Mouse (Mus musculus): ENCODE measurements at regions not wholly inside any gene's neighbourhood (a gene's known extent, or its start where the extent isn't known, plus 50 kb on each side); places are given as distances from the start of the nearest gene placed in this dataset.

- no peak for DNase-seq
Measured at GRCm38 (mm10) chr7:90030486-90031250, 49.9 kb upstream of the Eed start.

GRCm38 (mm10) chr7:90033086-90033485 lies 52.3 kb upstream of the Eed start:
- no peak for DNase-seq

DNA sequence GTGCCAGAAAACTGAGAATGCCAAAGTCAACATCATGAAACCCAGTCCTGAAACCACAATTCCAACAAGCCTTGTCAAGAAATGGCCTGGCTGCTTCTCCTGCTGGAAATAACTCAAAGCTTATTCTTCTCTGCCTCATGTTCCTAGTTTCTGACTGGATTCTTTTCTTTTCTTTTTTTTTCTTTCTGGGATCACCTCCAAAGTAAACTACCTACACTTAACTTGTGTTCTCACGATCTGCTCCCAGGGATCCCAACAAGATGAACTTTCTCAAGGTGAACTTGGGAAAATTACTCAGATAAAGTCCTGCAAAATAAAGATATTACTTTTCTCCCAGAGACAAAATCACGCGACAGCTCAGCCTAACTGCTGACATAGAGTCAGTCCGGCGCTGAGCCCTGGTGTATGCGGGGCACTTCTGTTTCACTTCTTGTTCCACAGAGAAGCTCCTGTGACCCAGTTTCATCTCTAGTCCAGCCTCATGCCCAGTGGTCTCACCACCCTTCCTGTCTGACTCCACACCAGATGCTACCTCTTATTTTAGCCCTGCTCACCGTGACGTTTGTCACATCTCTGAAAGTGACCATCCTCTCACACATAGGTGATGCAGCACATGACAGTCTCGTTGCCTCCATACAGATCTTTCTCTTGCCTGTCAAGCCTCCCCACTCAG lies 53.0 kb upstream of the Eed start:
- no peak for DNase-seq

DNA sequence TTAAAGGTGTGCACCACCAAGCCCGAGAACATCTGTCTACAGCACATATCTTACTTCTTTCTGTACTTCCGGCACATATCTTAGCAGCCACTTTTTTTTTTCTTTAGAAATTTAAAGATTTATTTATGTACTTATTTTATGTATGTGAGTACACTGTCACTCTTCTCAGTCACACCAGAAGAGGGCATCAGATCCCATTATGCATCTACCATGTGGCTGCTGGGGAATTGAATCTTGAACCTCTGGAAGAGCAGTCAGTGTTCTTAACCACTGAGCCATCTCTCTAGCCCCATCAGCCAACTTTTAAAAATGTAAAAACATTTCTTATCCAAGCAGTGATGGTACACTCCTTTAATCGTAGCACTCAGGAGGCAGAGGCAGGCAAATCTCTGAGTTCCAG lies 53.7 kb upstream of the Eed start:
- no peak for DNase-seq

DNA sequence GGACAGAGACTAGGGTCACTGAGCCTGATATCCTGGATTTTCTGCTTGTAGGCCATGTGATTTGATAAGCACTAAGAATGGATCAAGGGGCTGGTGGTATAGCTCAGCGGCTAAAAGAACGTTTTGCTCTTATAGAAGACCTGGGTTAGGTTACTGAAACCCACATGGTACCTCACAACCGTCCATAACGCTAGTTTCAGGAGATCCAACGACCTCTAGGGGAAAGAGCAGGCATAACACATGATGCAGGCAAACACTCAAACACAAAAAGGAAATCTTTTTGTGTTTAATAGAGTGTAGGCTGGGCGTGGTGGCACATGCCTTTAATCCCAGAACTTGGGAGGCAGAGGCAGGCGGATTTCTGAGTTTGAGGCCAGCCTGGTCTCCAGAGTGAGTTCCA lies 54.6 kb upstream of the Eed start:
- no peak for DNase-seq

DNA sequence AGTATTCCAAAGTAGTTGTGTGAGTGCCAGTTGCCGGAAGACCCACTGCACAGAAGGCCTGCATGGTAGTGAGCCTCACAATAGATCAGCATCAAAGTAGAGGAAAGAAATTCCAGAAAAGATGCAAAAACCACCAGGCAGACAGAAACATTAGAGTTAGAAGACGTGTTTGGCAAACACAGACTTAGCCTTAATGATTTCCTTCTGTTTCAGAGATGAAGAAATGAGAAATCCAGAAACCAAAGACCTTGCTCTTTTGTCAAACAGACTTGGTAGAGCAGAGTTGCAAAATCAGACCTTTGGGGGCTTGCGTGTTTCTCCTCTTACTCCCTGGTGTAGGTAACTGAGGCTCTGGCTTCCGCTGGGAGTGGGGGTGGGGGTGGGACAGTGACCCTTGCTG lies 57.0 kb upstream of the Eed start:
- no peak for DNase-seq

DNA sequence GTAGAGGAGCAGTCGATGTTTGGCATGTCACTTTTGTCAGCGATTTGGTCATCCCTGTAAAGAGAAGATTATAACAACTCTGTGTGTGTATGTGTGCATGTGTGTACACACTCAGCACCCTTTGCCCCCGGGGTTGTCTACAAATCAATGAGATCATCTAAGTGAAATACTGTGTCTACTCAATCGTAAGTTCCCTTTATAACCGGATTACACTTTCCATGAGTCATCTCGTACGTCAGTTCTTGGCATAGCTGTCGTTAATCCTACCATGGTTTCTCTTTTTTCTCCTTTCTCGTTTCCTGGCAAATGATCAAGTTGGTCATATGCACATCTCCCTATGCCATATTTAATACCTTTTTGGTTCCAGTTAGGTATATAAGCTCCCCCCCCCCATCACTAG lies 58.7 kb upstream of the Eed start:
- DNase-seq, result no peak

DNA sequence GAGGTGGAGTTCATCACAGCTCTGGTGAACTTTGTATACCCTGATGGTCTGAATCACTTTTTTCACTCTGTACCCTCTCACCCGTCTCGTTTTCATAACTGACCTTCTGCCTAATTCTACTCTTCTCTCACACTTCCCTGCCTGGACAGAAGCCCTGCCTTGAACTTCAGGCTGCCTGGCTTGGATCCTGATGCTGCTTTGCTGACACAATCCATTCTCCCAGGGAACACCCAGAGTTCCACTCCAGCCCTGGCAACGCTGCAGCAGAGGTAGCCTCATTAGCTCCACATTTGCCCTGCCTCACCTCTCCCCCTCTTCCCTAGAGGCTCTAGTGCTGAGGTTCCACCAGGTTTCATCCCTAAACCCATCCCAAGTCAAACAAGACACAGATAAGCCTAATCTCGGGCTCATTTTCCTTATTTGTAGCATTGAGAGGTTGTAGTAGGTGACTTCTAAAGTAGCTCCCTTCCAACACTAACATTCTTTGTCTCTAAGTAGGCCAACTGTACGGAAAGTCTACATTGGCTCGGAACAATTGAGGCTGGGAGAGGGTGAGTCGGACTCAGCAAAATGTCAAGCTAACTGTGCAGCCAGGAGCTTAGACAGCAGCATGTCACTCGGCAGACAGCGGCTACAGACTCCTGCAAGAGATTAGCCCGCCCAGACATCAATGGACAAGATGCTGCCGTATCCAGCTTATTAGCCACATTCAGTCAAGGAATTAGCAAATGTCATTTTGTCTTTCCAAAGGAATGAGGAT lies 60.0 kb upstream of the Eed start:
- no peak for DNase-seq

DNA sequence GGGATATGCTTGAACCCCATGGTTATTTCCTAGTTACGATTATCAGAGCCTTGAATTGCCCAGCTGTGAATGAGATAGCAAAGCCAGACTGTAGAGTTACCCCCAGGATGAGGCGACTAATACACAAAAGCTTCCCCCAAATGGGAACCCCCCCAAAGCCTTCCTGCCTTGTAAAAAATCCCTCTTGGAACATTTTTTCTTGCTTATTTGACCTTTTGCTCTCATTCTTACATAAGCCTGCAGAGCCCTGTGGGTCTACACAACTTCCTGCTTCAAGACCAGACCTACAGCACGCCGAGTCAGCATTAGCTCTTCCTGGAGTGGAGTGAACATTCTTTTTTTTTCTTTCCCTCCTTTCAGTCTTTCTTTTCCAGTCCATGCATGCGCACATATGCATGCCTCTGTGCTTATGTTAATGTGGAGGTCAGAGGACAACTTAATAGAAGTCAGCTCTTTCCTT lies 60.8 kb upstream of the Eed start:
- no peak for DNase-seq

- DNase-seq, result no peak
Measured at GRCm38 (mm10) chr7:90042364-90042763, 61.6 kb upstream of the Eed start.

- DNase-seq, result no peak
Measured at GRCm38 (mm10) chr7:90043526-90043925, 62.7 kb upstream of the Eed start.

GRCm38 (mm10) chr7:90044100-90044698 lies 63.4 kb upstream of the Eed start:
- DNase-seq, result no peak

DNA sequence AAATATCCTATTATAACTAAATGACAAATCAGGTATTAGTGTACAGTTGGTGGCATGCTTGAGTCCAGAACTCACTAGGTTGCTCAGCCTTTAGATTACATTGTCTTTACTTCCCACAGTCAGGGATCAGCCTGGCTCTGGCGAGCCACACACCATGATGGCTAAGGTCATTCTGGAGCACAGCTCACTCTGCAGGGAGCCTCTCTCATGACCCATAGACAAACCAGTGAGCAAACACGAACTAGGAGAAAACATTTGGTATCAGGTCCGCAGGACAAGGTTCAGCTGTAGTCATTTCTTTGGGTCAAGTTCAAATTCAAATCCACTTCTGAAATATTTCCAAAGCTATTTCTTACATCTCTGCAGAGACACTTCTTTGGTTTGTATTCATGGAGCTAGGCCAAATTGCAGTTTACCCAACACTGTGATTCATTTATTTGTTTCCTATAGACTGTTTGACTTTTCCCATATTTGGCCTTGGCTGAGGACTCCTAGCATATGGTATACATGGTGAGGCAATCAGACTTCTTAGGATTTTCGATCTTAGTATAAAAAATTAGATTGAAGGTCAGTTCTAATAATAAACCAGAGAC lies 64.5 kb upstream of the Eed start:
- DNase-seq, result peak; percentile 25

DNA sequence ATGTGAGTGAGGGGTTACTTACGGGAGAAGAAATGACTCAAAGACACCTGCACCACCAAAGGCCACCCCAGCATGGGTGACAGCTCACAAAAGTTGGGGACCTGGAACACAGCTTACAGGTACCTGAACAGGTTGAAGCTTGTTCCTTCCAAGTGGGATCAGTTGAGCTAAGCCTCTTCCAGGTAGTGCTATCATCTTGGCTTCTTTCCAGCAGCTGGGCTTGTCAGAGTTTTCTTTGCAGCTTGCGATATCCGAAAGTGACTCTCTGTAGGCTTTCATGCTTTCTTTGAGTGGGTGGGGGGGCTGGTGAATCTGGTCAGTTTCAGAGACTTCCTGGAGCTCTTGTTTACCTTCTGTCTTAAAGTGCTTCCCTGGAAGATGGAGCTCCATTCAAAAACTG lies 65.4 kb upstream of the Eed start:
- no peak for DNase-seq

- DNase-seq, result no peak
Measured at GRCm38 (mm10) chr7:90046862-90047261, 66.1 kb upstream of the Eed start.

- DNase-seq, result no peak
Measured at GRCm38 (mm10) chr7:90048401-90049307, 67.9 kb upstream of the Eed start.

GRCm38 (mm10) chr7:90049831-90050237 lies 69.1 kb upstream of the Eed start:
- DNase-seq, result no peak

GRCm38 (mm10) chr7:90054795-90055511 lies 74.2 kb upstream of the Eed start:
- peak; percentile 77 for DNase-seq

- no peak for DNase-seq
Measured at GRCm38 (mm10) chr7:90057947-90058346, 72.1 kb upstream of the Picalm start.

DNA sequence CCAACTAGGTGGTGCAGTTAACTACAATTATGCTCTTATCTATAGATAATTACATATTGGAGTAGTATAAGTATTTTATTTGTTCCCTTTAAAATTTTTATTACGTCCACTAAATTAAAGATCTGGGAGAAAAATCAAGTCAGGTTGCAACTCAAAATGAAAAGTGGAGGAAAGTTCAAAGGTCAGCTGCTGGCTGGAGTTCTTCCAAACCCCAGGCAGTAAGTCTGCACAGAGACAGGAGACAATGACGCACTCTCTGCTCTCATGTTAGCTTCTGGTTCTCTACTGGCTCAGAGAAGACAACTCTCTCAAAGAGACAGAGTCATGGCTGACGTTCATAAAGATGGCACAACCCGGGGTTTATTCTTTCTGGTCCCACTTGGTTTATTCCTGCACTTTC lies 71.4 kb upstream of the Picalm start:
- no peak for DNase-seq

- DNase-seq, result no peak
Measured at GRCm38 (mm10) chr7:90059249-90059628, 70.8 kb upstream of the Picalm start.

Data from cerebellum, adult 8-10 months (tissue).